Mouse (Mus musculus): ENCODE data around the gene Fam227b.

Gene Fam227b

GRCm38 (mm10) chr2:126061037-126061773 is 90.6 kb downstream of the Fam227b start:
- no peak for DNase-seq (ENCODE audit: low spot score in 2 of 2)

- DNase-seq (ENCODE audit: low spot score in 2 of 2) = no peak
Observed at GRCm38 (mm10) chr2:126060595-126060994, 91.2 kb downstream of the Fam227b start.

GRCm38 (mm10) chr2:126053657-126054056 is 98.1 kb downstream of the Fam227b start:
- no peak for DNase-seq (ENCODE audit: low spot score in 2 of 2)

GRCm38 (mm10) chr2:126052749-126053557 is 98.9 kb downstream of the Fam227b start:
- DNase-seq (ENCODE audit: low spot score in 2 of 2) = no peak

- DNase-seq (ENCODE audit: low spot score in 2 of 2) = no peak
Observed at GRCm38 (mm10) chr2:126045621-126046020, 106.2 kb downstream of the Fam227b start.

GRCm38 (mm10) chr2:126042674-126043073 is 109.1 kb downstream of the Fam227b start:
- DNase-seq (ENCODE audit: low spot score in 2 of 2) = no peak

- DNase-seq (ENCODE audit: low spot score in 2 of 2) = no peak
Observed at GRCm38 (mm10) chr2:126041237-126041636, 110.6 kb downstream of the Fam227b start.

- no peak for DNase-seq (ENCODE audit: low spot score in 2 of 2)
Observed at GRCm38 (mm10) chr2:126040651-126041050, 111.2 kb downstream of the Fam227b start.

- peak; percentile 17 to 42 for DNase-seq (ENCODE audit: low spot score in 2 of 2)
Observed at GRCm38 (mm10) chr2:126039414-126039891, 112.4 kb downstream of the Fam227b start.

- DNase-seq (ENCODE audit: low spot score in 2 of 2) = no peak
Observed at GRCm38 (mm10) chr2:126038221-126039000, 113.4 kb downstream of the Fam227b start.

GRCm38 (mm10) chr2:126036121-126036520 is 115.7 kb downstream of the Fam227b start:
- no peak for DNase-seq (ENCODE audit: low spot score in 2 of 2)

- no peak for DNase-seq (ENCODE audit: low spot score in 2 of 2)
Observed at GRCm38 (mm10) chr2:126035013-126035770, 116.6 kb downstream of the Fam227b start.

GRCm38 (mm10) chr2:126034379-126035005 is 117.3 kb downstream of the Fam227b start, which contains the start of gene Fgf7:
Fgf7 (plus strand) TSS chr2:126034658.
- peak in 1 of 2 experiments; percentile 14 for DNase-seq (ENCODE audit: low spot score in 2 of 2)

- peak in 1 of 2 experiments; percentile 20 for DNase-seq (ENCODE audit: low spot score in 2 of 2)
Observed at GRCm38 (mm10) chr2:126033114-126033972, 118.5 kb downstream of the Fam227b start.

- no peak for DNase-seq (ENCODE audit: low spot score in 2 of 2)
Observed at GRCm38 (mm10) chr2:126031186-126031900, 120.5 kb downstream of the Fam227b start.

GRCm38 (mm10) chr2:126015763-126016473 is 135.9 kb downstream of the Fam227b start:
- DNase-seq (ENCODE audit: low spot score in 2 of 2) = no peak

- DNase-seq (ENCODE audit: low spot score in 2 of 2) = no peak
Observed at GRCm38 (mm10) chr2:126014989-126015710, 136.7 kb downstream of the Fam227b start.

GRCm38 (mm10) chr2:126006742-126007141 is 145.1 kb downstream of the Fam227b start:
- DNase-seq (ENCODE audit: low spot score in 2 of 2) = no peak

Data from left cerebral cortex, adult 9 months (tissue).